Mouse (Mus musculus) ES-Bruce4 (cell line): ENCODE data around the gene Bad. TPM values are rescaled to one million over a fixed set of nuclear protein-coding genes. Genes with fewer than 3 reads are reported as not detected.

Source experiments
- H3K27ac ChIP-seq: 2 replicates; pipeline ENCODE4 v1.5.1; 2012; ENCODE audit warnings: low read length, inconsistent platforms; ENCODE audit not compliant: insufficient read depth
- H3K27me3 ChIP-seq: 2 replicates; pipeline ENCODE4 v1.6.1; 2012; ENCODE audit warnings: mild to moderate bottlenecking, low read length, inconsistent platforms; ENCODE audit not compliant: control insufficient read depth, poor library complexity, insufficient read depth, severe bottlenecking
- H3K36me3 ChIP-seq: 2 replicates; pipeline ENCODE4 v1.6.1; 2012; ENCODE audit warnings: inconsistent platforms, mild to moderate bottlenecking, low read length, moderate library complexity; ENCODE audit not compliant: control insufficient read depth, poor library complexity, insufficient read depth, severe bottlenecking
- H3K4me1 ChIP-seq: one replicate; pipeline ENCODE4 v1.8.1; 2011; ENCODE audit warnings: low read length; ENCODE audit not compliant: control insufficient read depth, insufficient read depth
- H3K4me3 ChIP-seq: 2 replicates; pipeline ENCODE4 v1.5.1; 2011; ENCODE audit warnings: low read depth, mild to moderate bottlenecking, low read length
- H3K9ac ChIP-seq: 2 replicates; pipeline ENCODE4 v1.6.1; 2012; ENCODE audit warnings: low read depth, mild to moderate bottlenecking, inconsistent platforms; ENCODE audit not compliant: poor library complexity, severe bottlenecking
- H3K9me3 ChIP-seq: replicated peaks from 2 replicates; pipeline ENCODE4 v1.6.1; 2012; ENCODE audit warnings: mild to moderate bottlenecking, low read length, inconsistent platforms; ENCODE audit not compliant: control insufficient read depth, poor library complexity, insufficient read depth, severe bottlenecking
- CTCF ChIP-seq: IDR thresholded peaks from one replicate; pipeline ENCODE4 v1.8.1; 2011; ENCODE audit warnings: low read depth, low read length
- EP300 ChIP-seq: IDR thresholded peaks from 2 replicates; pipeline ENCODE4 v1.6.1; 2011; ENCODE audit warnings: low read depth, low read length; ENCODE audit not compliant: insufficient read depth
- POLR2A ChIP-seq: IDR thresholded peaks from one replicate; pipeline ENCODE4 v1.8.1; 2011; ENCODE audit warnings: low read length; ENCODE audit not compliant: insufficient read depth
- polyA plus RNA-seq: library from polyadenylated mRNA; stranded (reverse); fragments of >200 nt; gene quantifications from 2 replicates; pipeline ENCODE4 v1.2.4, GENCODE M21; 2011; ENCODE audit warnings: low read depth; ENCODE audit not compliant: missing spikeins, insufficient read depth, insufficient read length

Gene Bad
- polyA plus RNA-seq, 1 experiment: 14.6 TPM

DNA sequence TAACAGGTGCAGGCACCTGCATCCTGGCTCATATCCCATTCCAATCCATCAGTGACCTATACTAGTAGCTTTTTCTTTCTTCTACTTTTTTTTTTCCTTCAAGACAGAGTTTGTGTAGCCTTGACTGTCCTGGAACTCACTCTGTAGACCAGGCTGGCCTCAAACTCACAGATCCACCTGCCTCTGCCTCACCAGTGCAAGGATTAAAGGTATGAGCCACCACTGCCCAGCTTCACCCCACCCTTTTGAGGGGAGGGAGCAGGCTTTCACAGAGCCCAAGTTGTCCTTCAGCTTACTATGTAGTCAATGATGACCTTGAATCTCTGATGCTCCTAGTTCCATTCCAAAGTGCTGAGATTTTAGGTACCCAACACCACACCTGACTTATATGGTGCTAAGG lies 22.2 kb upstream of the Bad start:
- peaks cover 2% of the 10 kb centered on the region for H3K4me1 ChIP-seq
- no peak overlapping the region for H3K4me3 ChIP-seq
- H3K9me3 ChIP-seq: no peaks in the 10 kb centered on the region
- no peaks in the 10 kb centered on the region for H3K36me3 ChIP-seq
- H3K9ac ChIP-seq: no peak overlapping the region
- TF ChIP-seq EP300: no peak
- no peak for TF ChIP-seq CTCF
- no peak for TF ChIP-seq POLR2A
- H3K27ac ChIP-seq: no peak overlapping the region
- no peaks in the 10 kb centered on the region for H3K27me3 ChIP-seq

- Histone ChIP-seq H3K27me3 (no peaks in the 10 kb centered on the region), H3K4me3 (no peak overlapping the region), H3K9me3 (no peaks in the 10 kb centered on the region), H3K27ac (no peak overlapping the region), H3K4me1 (peaks cover 2% of the 10 kb centered on the region), H3K9ac (peak overlapping the region; percentile 80), H3K36me3 (no peaks in the 10 kb centered on the region)
- TF ChIP-seq EP300 (no peak), CTCF (no peak), POLR2A (no peak)
These were observed 21.6 kb upstream of the Bad start for GRCm38 (mm10) chr19:6919876-6920740.

DNA sequence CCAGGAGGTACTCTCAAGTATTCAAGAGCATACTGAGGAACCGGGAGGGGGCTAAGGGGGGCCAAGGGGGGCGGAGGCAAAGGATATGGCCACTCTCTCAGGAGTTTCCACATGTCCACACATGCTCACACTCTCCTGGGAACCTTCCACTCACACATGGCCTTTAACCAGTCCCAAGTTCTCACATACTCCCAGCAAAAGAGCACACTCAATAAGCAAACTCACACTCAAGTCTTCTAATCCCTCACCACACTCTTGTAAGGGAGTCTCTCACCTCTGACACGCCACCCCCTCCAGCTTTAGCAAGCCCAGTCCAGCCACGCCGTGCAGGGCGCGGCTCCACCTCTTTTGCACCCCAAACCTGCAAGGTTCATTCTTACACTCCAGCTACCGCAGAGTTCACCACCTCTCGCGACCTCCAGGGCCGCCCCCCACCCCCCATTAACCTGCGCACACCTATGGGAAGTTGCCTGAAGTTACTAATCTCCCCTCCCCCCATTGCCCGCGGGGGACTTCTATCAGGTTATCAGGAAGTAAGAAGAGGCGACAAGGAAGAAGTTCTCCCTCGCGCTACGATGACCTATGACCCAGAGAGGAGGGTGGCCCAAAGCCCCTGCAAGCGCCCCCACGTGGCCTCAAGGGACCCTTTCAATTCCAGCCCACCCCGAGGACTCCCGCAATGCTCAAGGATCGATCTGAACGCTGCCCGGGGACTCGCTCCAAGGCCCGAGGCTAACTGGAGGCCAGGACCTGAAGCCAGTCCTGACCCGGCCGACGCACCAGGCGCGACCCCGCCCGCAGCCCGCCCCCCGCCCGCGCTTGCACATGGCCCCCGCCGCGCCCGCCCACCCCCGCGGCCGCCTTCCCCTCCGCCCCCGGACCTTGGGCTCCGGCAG lies 20.7 kb upstream of the Bad start:
- H3K9me3 ChIP-seq: no peaks in the 10 kb centered on the region
- H3K4me3 ChIP-seq: peak overlapping the region; percentile 80
- H3K36me3 ChIP-seq: no peaks in the 10 kb centered on the region
- TF ChIP-seq EP300: no peak
- peak; percentile 24 for TF ChIP-seq CTCF
- peak overlapping the region; percentile 80 for H3K9ac ChIP-seq
- H3K4me1 ChIP-seq: peaks cover 2% of the 10 kb centered on the region
- no peaks in the 10 kb centered on the region for H3K27me3 ChIP-seq
- peak overlapping the region; percentile 12; the same call in 1 of the 2 replicates for H3K27ac ChIP-seq

- Histone ChIP-seq H3K4me3 (peak within 1 kb of the TSS; percentile 83), H3K36me3 (no peaks in the 10 kb centered on the region), H3K9me3 (no peaks in the 10 kb centered on the region), H3K9ac (peak within 1 kb of the TSS; percentile 80), H3K4me1 (peaks cover 2% of the 10 kb centered on the region), H3K27me3 (no peaks in the 10 kb centered on the region), H3K27ac (peak within 1 kb of the TSS; percentile 12; the same call in 1 of the 2 replicates)
- TF ChIP-seq EP300: peak; percentile 31; the same call in 1 of the 2 replicates
- no peak for TF ChIP-seq CTCF
These were observed 19.8 kb upstream of the Bad start, which contains the start of gene Esrra for GRCm38 (mm10) chr19:6921647-6922567. TSS of gene Esrra (minus strand) at chr19:6921813.

GRCm38 (mm10) chr19:6922901-6923735 lies 18.5 kb upstream of the Bad start:
- Histone ChIP-seq H3K4me1 (peaks cover 2% of the 10 kb centered on the region), H3K27me3 (no peaks in the 10 kb centered on the region)
- TF ChIP-seq EP300 (no peak), CTCF (no peak), POLR2A (no peak)

More at GRCm38 (mm10) chr19:6922901-6923735, 18.5 kb upstream of the Bad start:
- H3K27ac ChIP-seq: no peak overlapping the region
- H3K4me3 ChIP-seq: no peak overlapping the region
- H3K9ac ChIP-seq: no peak overlapping the region
- no peaks in the 10 kb centered on the region for H3K36me3 ChIP-seq
- H3K9me3 ChIP-seq: no peaks in the 10 kb centered on the region
